Mouse (Mus musculus): Measurements from ENCODE around the gene Mettl15. TPM values are rescaled to one million over a fixed set of nuclear protein-coding genes. Genes with fewer than 3 reads are reported as not detected.

Gene Mettl15
- polyA plus RNA-seq, 1 experiment = 2.3 TPM

DNA sequence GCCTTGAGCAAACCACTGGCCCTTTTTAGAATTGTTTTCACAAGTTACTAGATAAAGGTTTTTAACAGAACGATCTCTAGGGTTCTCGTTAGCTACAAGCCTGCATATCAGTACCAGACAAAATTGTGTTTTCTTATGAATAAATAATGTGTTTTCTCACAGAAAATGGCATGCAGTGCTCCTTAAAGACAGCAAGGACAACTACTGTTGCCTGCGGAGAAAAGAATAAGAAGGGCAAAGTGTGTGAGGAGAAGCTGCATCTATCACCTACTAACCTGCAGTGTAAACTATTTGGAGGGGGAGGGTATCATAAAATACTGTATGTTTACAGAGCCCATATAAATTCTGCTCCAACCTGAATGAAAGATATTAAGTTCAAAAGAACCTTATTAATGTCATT, 150.6 kb downstream of the Mettl15 start:
- Histone ChIP-seq H3K4me1 (ENCODE audit: control insufficient read depth, insufficient read depth, low read length) (no peaks in the 10 kb centered on the region), H3K4me3 (ENCODE audit: insufficient read depth, low read length) (no peak overlapping the region)
- TF ChIP-seq POLR2A (IDR thresholded peaks at IDR 0.05; ENCODE audit: borderline replicate concordance, low read depth, low read length) (no peak), CTCF (IDR thresholded peaks at IDR 0.05; ENCODE audit: low read depth, low read length) (no peak)

DNA sequence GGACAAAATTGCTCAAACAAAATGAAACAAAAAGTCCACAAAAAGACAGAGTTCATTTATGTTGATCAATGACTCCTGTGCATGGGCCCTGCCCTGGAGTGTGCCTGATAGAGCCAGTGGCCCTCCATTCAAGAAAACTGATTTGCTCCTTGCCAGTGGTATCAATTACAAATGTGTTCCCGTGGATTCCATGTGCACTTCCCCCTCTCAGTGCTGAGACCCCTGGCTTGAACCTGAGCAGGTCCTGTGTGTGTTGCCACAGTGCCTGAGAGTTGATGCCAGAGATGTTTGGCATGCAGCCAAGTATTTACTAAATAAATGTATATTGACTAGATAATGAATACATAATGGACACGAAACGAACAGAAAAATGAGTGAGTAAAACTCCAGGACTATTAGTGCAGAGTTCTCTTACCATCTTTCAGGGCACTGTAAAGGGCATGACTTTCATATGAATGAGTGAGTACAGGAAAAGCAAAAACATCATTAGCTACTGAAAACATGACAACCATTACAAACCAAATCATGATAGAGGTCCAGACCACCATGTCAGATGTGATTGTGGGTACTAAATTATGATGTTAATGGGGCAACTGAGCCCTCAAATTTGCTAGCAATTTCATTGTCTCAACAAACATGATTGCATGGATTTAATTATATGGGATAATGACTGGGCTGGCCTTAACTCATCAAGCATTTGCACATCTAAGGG, 174.6 kb downstream of the Mettl15 start:
- Histone ChIP-seq H3K4me1 (ENCODE audit: control insufficient read depth, insufficient read depth, low read length) (no peaks in the 10 kb centered on the region), H3K4me3 (ENCODE audit: insufficient read depth, low read length) (no peak overlapping the region), H3K27ac (ENCODE audit: insufficient read depth, low read depth, low read length) (no peak overlapping the region)
- TF ChIP-seq CTCF (IDR thresholded peaks at IDR 0.05; ENCODE audit: low read depth, low read length) = no peak
- TF ChIP-seq POLR2A (IDR thresholded peaks at IDR 0.05; ENCODE audit: borderline replicate concordance, low read depth, low read length) = no peak

More for the DNA sequence above, 150.6 kb downstream of the Mettl15 start:
- no peak overlapping the region for H3K27ac ChIP-seq (ENCODE audit: insufficient read depth, low read depth, low read length)

DNA sequence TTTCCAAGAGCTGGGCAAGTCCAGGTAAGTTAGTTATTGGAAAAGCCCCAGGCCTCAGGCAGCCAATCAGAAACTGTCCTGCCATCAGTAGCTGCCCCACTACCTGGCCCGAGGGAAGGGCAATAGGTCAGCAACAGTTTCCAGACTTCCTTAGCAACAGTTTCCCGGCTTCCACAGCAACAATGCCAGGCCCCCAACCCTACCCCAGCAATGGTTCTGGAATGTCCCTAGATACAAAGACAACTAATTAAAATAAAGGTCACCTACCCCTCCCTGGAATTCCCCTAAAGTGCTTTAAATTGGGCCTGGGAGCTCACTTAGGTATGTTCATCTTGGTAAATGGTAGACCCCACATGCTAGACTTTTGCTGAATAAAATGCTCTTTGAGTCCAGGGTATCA, 230.9 kb downstream of the Mettl15 start:
- H3K4me1 ChIP-seq (ENCODE audit: control insufficient read depth, insufficient read depth, low read length) = no peaks in the 10 kb centered on the region
- no peak for TF ChIP-seq CTCF (IDR thresholded peaks at IDR 0.05; ENCODE audit: low read depth, low read length)
- no peak for TF ChIP-seq POLR2A (IDR thresholded peaks at IDR 0.05; ENCODE audit: borderline replicate concordance, low read depth, low read length)

More for the DNA sequence above, 230.9 kb downstream of the Mettl15 start:
- no peak overlapping the region for H3K4me3 ChIP-seq (ENCODE audit: insufficient read depth, low read length)
- no peak overlapping the region for H3K27ac ChIP-seq (ENCODE audit: insufficient read depth, low read depth, low read length)

Other genes starting within 250 kb of the Mettl15 start
- gene Kif18a, start within 50 bp of the Mettl15 start, polyA plus RNA-seq (2012; ENCODE audit: insufficient read depth, insufficient read length, missing spikeins) = 4.5 and 4.8 TPM in 2 replicates

Measured in bone marrow macrophage, adult 2 months (primary cell).